Mouse (Mus musculus) olfactory bulb, adult 2 months (tissue): ENCODE data around the gene 2310046K23Rik. TPM values are rescaled to one million over a fixed set of nuclear protein-coding genes. Genes with fewer than 3 reads are reported as not detected.

Experiments used
- H3K27ac ChIP-seq: fragments of 200-500 bp; 2 replicates; pipeline ENCODE4 v1.5.1; 2012; ENCODE audit warnings: low read depth, low read length; ENCODE audit not compliant: insufficient read depth
- H3K4me1 ChIP-seq: fragments of 200-500 bp; 2 replicates; pipeline ENCODE4 v1.6.1; 2012; ENCODE audit warnings: low read length; ENCODE audit not compliant: control insufficient read depth, insufficient read depth
- H3K4me3 ChIP-seq: fragments of 200-500 bp; 2 replicates; pipeline ENCODE4 v1.5.1; 2012; ENCODE audit warnings: mild to moderate bottlenecking, low read depth, low read length, moderate library complexity; ENCODE audit not compliant: insufficient read depth
- CTCF ChIP-seq: fragments of 200-500 bp; IDR thresholded peaks from 2 replicates; pipeline ENCODE4 v1.5.1; 2012; ENCODE audit warnings: low read depth, mild to moderate bottlenecking, low read length, moderate library complexity; ENCODE audit not compliant: insufficient read depth
- POLR2A ChIP-seq: fragments of 200-500 bp; IDR thresholded peaks from 2 replicates; pipeline ENCODE4 v1.6.1; 2012; ENCODE audit warnings: mild to moderate bottlenecking, low read depth, low read length, moderate library complexity; ENCODE audit not compliant: insufficient read depth
- WGBS: fragments of 180-500 bp; shearing (Covaris S2); methylation state at CpG from one replicate; pipeline ENCODE4 v1.1.7; 2018; 5-methylcytosine and 5-hydroxymethylcytosine counted together
- polyA plus RNA-seq: library from polyadenylated mRNA; stranded (reverse); fragments of >200 nt; gene quantifications from 2 replicates; pipeline ENCODE4 v1.2.4, GENCODE M21; 2012; ENCODE audit warnings: low replicate concordance; ENCODE audit not compliant: missing spikeins, insufficient read depth, insufficient read length

Gene 2310046K23Rik
- polyA plus RNA-seq, result not detected in 2 replicates

DNA sequence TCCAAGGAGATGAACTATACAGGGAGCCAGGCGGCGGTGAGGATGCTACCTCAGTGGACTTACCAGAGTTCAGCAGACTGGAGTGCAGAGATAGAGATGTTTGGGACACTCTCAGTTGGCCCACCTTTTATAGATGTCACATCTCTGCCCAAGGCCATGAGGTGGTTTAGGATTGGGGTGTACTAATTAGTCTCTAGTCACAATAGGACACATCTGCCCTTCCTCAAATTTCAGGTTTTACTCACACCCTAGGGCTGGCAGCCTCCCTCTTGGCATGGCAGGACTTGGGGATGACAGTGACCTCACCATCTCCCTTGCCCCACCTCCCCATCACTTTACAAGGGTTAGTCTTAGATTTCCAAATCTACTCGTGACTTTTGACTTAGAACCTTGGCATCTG is at the start of gene 2310046K23Rik:
TSS of gene 2310046K23Rik (minus strand) at position 101 of the 400 bp plus-strand sequence.
- Histone ChIP-seq H3K4me3 (no peak within 1 kb of the TSS), H3K4me1 (no peaks in the 10 kb centered on the region), H3K27ac (no peak within 1 kb of the TSS)
- TF ChIP-seq POLR2A (no peak), CTCF (no peak)
- WGBS, result 90% methylated on average over 3 of the region's 3 CpGs

DNA sequence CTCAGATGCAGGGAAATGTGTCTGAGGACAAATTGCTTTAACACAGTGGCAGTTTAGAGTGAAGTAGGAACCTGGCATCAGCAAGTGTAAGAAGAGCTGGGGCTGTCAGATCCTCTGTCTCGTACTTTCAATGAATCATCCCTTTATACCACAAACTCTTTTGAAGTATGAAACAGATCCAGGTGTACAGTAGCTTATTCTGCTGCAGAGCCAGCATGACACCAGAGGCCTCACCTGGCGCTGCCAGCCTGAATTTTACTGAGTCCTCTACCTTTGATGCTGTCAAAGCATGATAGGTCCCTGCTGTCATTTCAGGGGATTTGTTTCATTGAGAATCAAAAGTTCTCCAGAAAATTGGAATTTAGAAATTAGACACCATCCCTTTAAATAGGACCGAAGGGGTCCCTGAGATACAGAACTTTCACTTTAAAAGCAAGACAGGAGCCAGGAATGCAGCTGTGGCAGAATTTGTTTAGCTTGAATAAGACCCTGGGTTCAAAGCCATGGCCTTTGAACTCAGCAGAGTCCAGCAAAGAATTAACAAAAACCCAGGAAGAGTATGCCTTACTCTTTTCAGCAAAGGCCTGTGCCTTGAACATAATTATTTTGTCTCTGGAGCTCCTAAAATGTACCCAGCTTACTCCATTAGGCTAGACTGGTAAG is 49.0 kb upstream of the 2310046K23Rik start:
- H3K27ac ChIP-seq, result no peak overlapping the region
- no peak overlapping the region for H3K4me3 ChIP-seq
- TF ChIP-seq POLR2A, result no peak
- no peak for TF ChIP-seq CTCF
- 75% methylated on average over 3 of the region's 3 CpGs for WGBS
- H3K4me1 ChIP-seq, result no peaks in the 10 kb centered on the region

DNA sequence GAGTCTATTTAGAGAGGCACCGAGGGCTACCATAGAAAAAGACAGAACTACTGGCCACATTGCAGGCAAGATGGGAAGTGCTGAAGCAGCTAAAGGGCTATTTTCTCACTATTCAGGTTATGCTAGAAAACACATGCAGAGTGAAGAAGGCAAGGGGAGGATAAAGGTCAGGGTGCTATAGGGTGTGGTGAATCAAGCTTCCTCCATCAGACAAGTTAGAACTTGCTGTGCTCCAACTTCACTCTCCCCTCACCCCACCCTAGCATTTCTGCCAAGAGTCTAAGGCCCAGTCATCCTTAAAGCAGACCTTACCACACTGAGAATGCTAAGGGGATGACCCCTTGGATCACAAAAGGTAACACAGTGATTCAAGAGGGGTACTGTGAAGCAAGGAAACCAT is 45.2 kb upstream of the 2310046K23Rik start:
- 72% methylated on average over 1 of the region's 1 CpGs for WGBS
- TF ChIP-seq CTCF, result no peak
- TF ChIP-seq POLR2A, result no peak
- Histone ChIP-seq H3K4me3 (no peak overlapping the region), H3K27ac (no peak overlapping the region), H3K4me1 (no peaks in the 10 kb centered on the region)

- H3K4me3 ChIP-seq, result no peak overlapping the region
- no peak overlapping the region for H3K27ac ChIP-seq
- 75% methylated on average over 4 of the region's 4 CpGs for WGBS
- TF ChIP-seq CTCF, result no peak
- no peak for TF ChIP-seq POLR2A
- no peaks in the 10 kb centered on the region for H3K4me1 ChIP-seq
Measured at GRCm38 (mm10) chr3:92578652-92579413, 44.5 kb upstream of the 2310046K23Rik start.

DNA sequence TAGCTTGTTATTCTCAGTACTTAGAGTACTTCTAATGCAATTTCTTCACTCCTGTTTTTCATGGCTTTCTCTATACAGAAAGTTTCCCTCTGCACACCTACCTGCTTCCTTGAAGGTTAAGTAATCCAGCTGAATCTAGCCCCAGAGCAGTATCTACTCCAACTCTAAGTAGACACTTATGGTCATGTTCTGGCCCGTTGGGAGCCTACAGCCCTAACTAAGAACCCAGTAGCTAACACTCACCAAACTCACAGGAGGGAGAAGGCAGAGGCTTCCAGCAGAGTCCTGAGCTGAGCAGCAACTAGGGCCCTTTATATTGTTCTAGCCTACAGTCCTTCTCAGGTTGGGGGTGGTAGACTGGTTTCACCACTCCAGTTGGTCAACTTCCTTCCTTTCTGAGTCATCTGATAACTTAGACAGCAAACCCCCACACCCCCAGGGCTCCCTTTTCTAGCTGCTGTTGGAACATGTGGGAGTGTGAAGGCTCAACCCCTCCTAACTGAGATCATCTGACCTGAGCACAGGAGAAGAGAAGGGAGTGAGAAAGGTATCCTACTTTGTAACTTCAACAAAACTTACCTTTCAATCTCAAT is 39.2 kb upstream of the 2310046K23Rik start, which contains the start of gene Ivl:
TSS of gene Ivl (minus strand) at position 287 of the 593 bp plus-strand sequence.
- H3K27ac ChIP-seq, result no peak within 1 kb of the TSS
- TF ChIP-seq CTCF (no peak), POLR2A (no peak)
- 96% methylated on average over 1 of the region's 1 CpGs for WGBS

GRCm38 (mm10) chr3:92572514-92573155 is 38.3 kb upstream of the 2310046K23Rik start:
- TF ChIP-seq CTCF (no peak), POLR2A (no peak)
- 59% methylated on average over 2 of the region's 2 CpGs for WGBS

More for the DNA sequence above, 39.2 kb upstream of the 2310046K23Rik start, which contains the start of gene Ivl:
- Histone ChIP-seq H3K4me3 (no peak within 1 kb of the TSS), H3K4me1 (no peaks in the 10 kb centered on the region)

DNA sequence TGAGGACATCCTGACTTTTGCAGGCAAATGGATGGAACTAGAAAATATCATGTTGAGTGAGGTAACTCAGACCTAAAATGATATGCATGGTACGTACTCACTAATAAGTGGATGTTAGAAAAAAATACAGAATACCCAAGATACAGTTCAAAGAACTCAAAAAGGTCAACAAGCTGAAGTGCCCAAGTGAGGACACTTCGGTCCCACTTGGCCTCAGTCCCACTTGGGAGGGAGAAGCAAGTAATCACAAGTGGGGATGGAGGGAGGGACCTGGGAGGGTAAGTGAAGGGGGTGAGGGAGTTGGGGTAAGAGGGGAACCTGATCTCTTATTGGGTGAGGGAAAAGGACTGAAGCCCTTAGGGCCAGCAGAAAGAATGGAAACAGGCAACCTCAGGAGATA is 34.4 kb upstream of the 2310046K23Rik start:
- Histone ChIP-seq H3K4me1 (no peaks in the 10 kb centered on the region), H3K27ac (no peak overlapping the region), H3K4me3 (no peak overlapping the region)
- TF ChIP-seq POLR2A (no peak), CTCF (no peak)
- 96% methylated on average over 2 of the region's 2 CpGs for WGBS

More at GRCm38 (mm10) chr3:92572514-92573155, 38.3 kb upstream of the 2310046K23Rik start:
- H3K4me3 ChIP-seq, result no peak overlapping the region
- H3K27ac ChIP-seq, result no peak overlapping the region
- H3K4me1 ChIP-seq, result no peaks in the 10 kb centered on the region

DNA sequence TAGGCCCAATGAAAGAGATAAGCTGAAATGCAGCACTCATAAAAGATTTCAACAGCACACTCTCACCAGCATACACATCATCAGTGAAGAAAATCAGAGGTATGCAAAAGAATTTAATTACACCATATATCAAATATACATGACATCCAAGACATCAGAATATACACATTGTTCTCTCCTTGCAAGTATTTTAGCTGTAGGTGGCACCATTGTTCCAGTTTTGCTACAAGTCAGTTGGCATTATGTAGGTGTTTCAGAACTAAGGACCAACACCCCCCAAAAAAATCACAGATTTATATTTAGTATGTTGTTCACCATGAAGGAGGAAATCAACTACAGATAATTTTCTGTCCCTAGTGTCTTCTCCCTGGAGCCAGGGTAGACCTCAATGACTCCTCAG is 31.1 kb upstream of the 2310046K23Rik start:
- no peak for TF ChIP-seq POLR2A
- TF ChIP-seq CTCF, result no peak
- no peak overlapping the region for H3K27ac ChIP-seq
- H3K4me1 ChIP-seq, result no peaks in the 10 kb centered on the region
- no peak overlapping the region for H3K4me3 ChIP-seq

GRCm38 (mm10) chr3:92512325-92512724 is 22.0 kb downstream of the 2310046K23Rik start:
- TF ChIP-seq POLR2A (no peak), CTCF (no peak)
- no peaks in the 10 kb centered on the region for H3K4me1 ChIP-seq
- no peak overlapping the region for H3K27ac ChIP-seq
- H3K4me3 ChIP-seq, result no peak overlapping the region
